Comparison of ENCODE assay signal across 21 mouse cellular contexts in the genomic region with DNA sequence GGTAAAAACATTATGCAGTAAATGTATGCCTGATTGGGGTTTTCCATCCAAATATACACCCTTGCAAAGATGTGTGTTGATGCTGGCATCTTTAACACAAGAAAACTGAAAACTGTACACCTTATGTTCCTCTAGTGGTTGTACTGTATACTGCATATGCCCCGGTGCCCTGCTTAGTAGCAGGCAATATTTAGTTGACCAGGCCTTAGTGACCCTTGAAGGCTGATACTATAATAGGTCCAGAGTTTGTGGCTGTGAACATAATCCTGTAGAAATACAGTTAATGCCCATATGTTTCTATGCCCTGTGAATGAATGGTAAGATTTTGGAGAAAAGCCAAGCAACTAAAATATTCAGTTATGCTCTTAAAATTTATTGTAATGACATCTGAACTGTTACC.
"Had no signal": no experiment of that assay in that cellular context is flagged by ENCODE, and none has a peak within 500 bp of the region (broad histone marks: within the 10 kb centered on the region; RNA-seq: fewer than 3 reads in every experiment).

No protein-coding gene starts in this region.

- H3K4me2 ChIP-seq: liver, embryonic 13.5 days; midbrain, embryonic 13.5 days had no signal

- H3K27ac ChIP-seq: left cerebral cortex, adult 2 months; liver, embryonic 13.5 days; macrophage; midbrain, embryonic 10.5 days; midbrain, embryonic 13.5 days; stomach, postnatal 0 days had no signal

- ATAC-seq: inflammation-experienced regulatory T-cells, adult 6 months; intestine, embryonic 16.5 days had no signal

- H3K4me3 ChIP-seq: left cerebral cortex, adult 2 months; liver, embryonic 13.5 days; megakaryocyte, embryonic 14.5 days; midbrain, embryonic 10.5 days; midbrain, embryonic 13.5 days had no signal

- H3K9me3 ChIP-seq: liver, embryonic 13.5 days; midbrain, embryonic 10.5 days; midbrain, embryonic 13.5 days had no signal

- H3K4me1 ChIP-seq: liver, embryonic 13.5 days; megakaryocyte, embryonic 14.5 days had no signal

- H3K27me3 ChIP-seq: liver, embryonic 13.5 days; megakaryocyte, embryonic 14.5 days had no signal

- DNase-seq: kidney, adult 18-20 months; kidney, adult 9 months; kidney, postnatal 14 days; kidney, postnatal 4 days; layer of hippocampus, postnatal 36 days; liver, embryonic 13.5 days; lung, adult 2 months; right cerebral cortex, adult 18-20 months; right cerebral cortex, postnatal 14 days; right cerebral cortex, postnatal 4 days; thymus, adult 2 months; thymus, postnatal 14 days; thymus, postnatal 4 days had no signal

- H3K36me3 ChIP-seq: liver, embryonic 13.5 days; midbrain, embryonic 10.5 days; midbrain, embryonic 13.5 days had no signal

- H3K9ac ChIP-seq: liver, embryonic 13.5 days; midbrain, embryonic 13.5 days had no signal
